Mouse (Mus musculus) intestine, postnatal 0 days (tissue): ENCODE measurements around the gene C1qbp. TPM values are rescaled to one million over a fixed set of nuclear protein-coding genes. Genes with fewer than 3 reads are reported as not detected.

ENCODE experiments used
- ATAC-seq: fragments of 200-750 bp; cut with Nextera tagmentation; 2 replicates; pipeline ENCODE4 v1.8.0; 2017; ENCODE audit warnings: mild to moderate bottlenecking, moderate TSS enrichment, moderate library complexity
- H3K27ac ChIP-seq: fragments of 300-500 bp; sonication (generic); 2 replicates; pipeline ENCODE4 v1.5.1; 2014; ENCODE audit warnings: mild to moderate bottlenecking, low read depth, low read length, moderate library complexity
- H3K27me3 ChIP-seq: fragments of 300-500 bp; sonication (generic); replicated peaks from 2 replicates; pipeline ENCODE4 v1.6.1; 2014; ENCODE audit warnings: low read length, mixed read lengths; ENCODE audit not compliant: control insufficient read depth, insufficient read depth
- H3K36me3 ChIP-seq: fragments of 300-500 bp; sonication (generic); 2 replicates; pipeline ENCODE4 v1.6.1; 2014; ENCODE audit warnings: mild to moderate bottlenecking, moderate library complexity; ENCODE audit not compliant: control insufficient read depth, insufficient read depth
- H3K4me1 ChIP-seq: fragments of 300-500 bp; sonication (generic); replicated peaks from 2 replicates; pipeline ENCODE4 v1.6.1; 2014; ENCODE audit warnings: antibody characterized with exemption, low read length, mixed read lengths; ENCODE audit not compliant: control insufficient read depth, insufficient read depth
- H3K4me2 ChIP-seq: fragments of 300-500 bp; sonication (generic); replicated peaks from 2 replicates; pipeline ENCODE4 v1.6.1; 2014; ENCODE audit warnings: low read depth, mild to moderate bottlenecking, moderate library complexity
- H3K4me3 ChIP-seq: fragments of 300-500 bp; sonication (generic); 2 replicates; pipeline ENCODE4 v1.5.1; 2014; ENCODE audit warnings: low read depth, low read length
- H3K9ac ChIP-seq: fragments of 300-500 bp; sonication (generic); 2 replicates; pipeline ENCODE4 v1.6.1; 2014; ENCODE audit warnings: mild to moderate bottlenecking, low read depth, low read length
- H3K9me3 ChIP-seq: fragments of 300-500 bp; sonication (generic); 2 replicates; pipeline ENCODE4 v1.6.1; 2016; ENCODE audit warnings: mixed run types; ENCODE audit not compliant: control insufficient read depth
- CTCF ChIP-seq: sonication (generic); IDR thresholded peaks from 2 replicates; pipeline ENCODE4 v1.5.1; 2016; ENCODE audit warnings: low read depth, mild to moderate bottlenecking, control low read depth, antibody characterized with exemption, moderate library complexity
- WGBS: fragments of 180-500 bp; shearing (Covaris S2); extraction: QIAGEN DNeasy Blood & Tissue Kit; methylation state at CpG from one replicate; pipeline ENCODE4 v1.1.7; 2014; 5-methylcytosine and 5-hydroxymethylcytosine counted together
- polyA plus RNA-seq: library from polyadenylated mRNA; unstranded; fragments of >200 nt; fragmentation: Nextera tagmentation; extraction: Ambion mirVana; gene quantifications from 2 replicates; pipeline ENCODE4 v1.2.1, GENCODE M21; 2015

C1qbp gene
- polyA plus RNA-seq, 1 experiment from 2014 or later = 145 TPM

GRCm38 (mm10) chr11:71018416-71019200, 35.8 kb upstream of the C1qbp start:
- H3K9ac ChIP-seq = peak overlapping the region; percentile 80
- peaks cover 7% of the 10 kb centered on the region; the same call in 1 of the 2 replicates for H3K4me1 ChIP-seq
- H3K27ac ChIP-seq = no peak overlapping the region
- H3K36me3 ChIP-seq = peaks cover 14% of the 10 kb centered on the region; the same call in 1 of the 2 replicates
- WGBS = 3% methylated on average over 28 of the region's 28 CpGs
- peak overlapping the region; percentile 84 for H3K4me2 ChIP-seq
- H3K4me3 ChIP-seq = peak overlapping the region; percentile 93
- TF ChIP-seq CTCF = no peak
- H3K9me3 ChIP-seq = no peaks in the 10 kb centered on the region
- no peaks in the 10 kb centered on the region for H3K27me3 ChIP-seq
- ATAC-seq = peak; percentile 9

- no peak overlapping the region for H3K27ac ChIP-seq
- H3K4me3 ChIP-seq = no peak overlapping the region
- WGBS = 68% methylated on average over 1 of the region's 1 CpGs
- peaks cover 7% of the 10 kb centered on the region; the same call in 1 of the 2 replicates for H3K4me1 ChIP-seq
- no peak for TF ChIP-seq CTCF
- H3K36me3 ChIP-seq = peaks cover 24% of the 10 kb centered on the region
- no peaks in the 10 kb centered on the region for H3K27me3 ChIP-seq
- no peak overlapping the region for H3K9ac ChIP-seq
- H3K4me2 ChIP-seq = no peak overlapping the region
- no peak for ATAC-seq
- H3K9me3 ChIP-seq = no peaks in the 10 kb centered on the region
Measured at GRCm38 (mm10) chr11:71017051-71017450, 34.2 kb upstream of the C1qbp start.

- no peak overlapping the region for H3K4me2 ChIP-seq
- no peaks in the 10 kb centered on the region for H3K9me3 ChIP-seq
- no peaks in the 10 kb centered on the region for H3K27me3 ChIP-seq
- peaks cover 54% of the 10 kb centered on the region for H3K36me3 ChIP-seq
- H3K4me3 ChIP-seq = no peak overlapping the region
- no peaks in the 10 kb centered on the region for H3K4me1 ChIP-seq
- WGBS = 92% methylated on average over 7 of the region's 7 CpGs
- TF ChIP-seq CTCF = no peak
- H3K9ac ChIP-seq = no peak overlapping the region
- H3K27ac ChIP-seq = no peak overlapping the region
- no peak for ATAC-seq
Measured at GRCm38 (mm10) chr11:71012743-71013142, 29.9 kb upstream of the C1qbp start.

- Histone ChIP-seq H3K36me3 (peaks cover 39% of the 10 kb centered on the region), H3K9ac (no peak overlapping the region), H3K4me3 (no peak overlapping the region), H3K4me2 (no peak overlapping the region), H3K4me1 (0 out of 2 replicates have a peak, but pooled peaks cover under 1% of the 10 kb centered on the region), H3K27me3 (no peaks in the 10 kb centered on the region), H3K27ac (no peak overlapping the region), H3K9me3 (no peaks in the 10 kb centered on the region)
- 85% methylated on average over 3 of the region's 3 CpGs for WGBS
- no peak for TF ChIP-seq CTCF
- no peak for ATAC-seq
Measured at GRCm38 (mm10) chr11:71008321-71008720, 25.5 kb upstream of the C1qbp start.

GRCm38 (mm10) chr11:71007831-71008230, 25.0 kb upstream of the C1qbp start:
- no peak for TF ChIP-seq CTCF
- no peak overlapping the region for H3K4me3 ChIP-seq
- WGBS = 78% methylated on average over 7 of the region's 7 CpGs

GRCm38 (mm10) chr11:71007026-71007425, 24.2 kb upstream of the C1qbp start:
- Histone ChIP-seq H3K4me3 (no peak overlapping the region), H3K9ac (no peak overlapping the region), H3K27me3 (no peaks in the 10 kb centered on the region), H3K9me3 (no peaks in the 10 kb centered on the region), H3K4me1 (peaks cover 6% of the 10 kb centered on the region), H3K36me3 (peaks cover 30% of the 10 kb centered on the region), H3K27ac (no peak overlapping the region), H3K4me2 (no peak overlapping the region)
- no peak for TF ChIP-seq CTCF
- no peak for ATAC-seq
- 93% methylated on average over 6 of the region's 6 CpGs for WGBS

More at GRCm38 (mm10) chr11:71007831-71008230, 25.0 kb upstream of the C1qbp start:
- no peak overlapping the region for H3K9ac ChIP-seq
- H3K4me2 ChIP-seq = no peak overlapping the region
- no peaks in the 10 kb centered on the region for H3K27me3 ChIP-seq
- no peak overlapping the region for H3K27ac ChIP-seq
- H3K4me1 ChIP-seq = peaks cover 5% of the 10 kb centered on the region
- no peaks in the 10 kb centered on the region for H3K9me3 ChIP-seq
- ATAC-seq = no peak
- H3K36me3 ChIP-seq = peaks cover 37% of the 10 kb centered on the region
